Mouse (Mus musculus) liver, embryonic 14.5 days (tissue): Measurements from ENCODE around the gene Khsrp. TPM values are rescaled to one million over a fixed set of nuclear protein-coding genes. Genes with fewer than 3 reads are reported as not detected.

ENCODE experiments used
- ATAC-seq: fragments of 200-750 bp; cut with Nextera tagmentation; 2 replicates; pipeline ENCODE4 v1.8.0; 2017; ENCODE audit warnings: moderate number of reproducible peaks, mild to moderate bottlenecking, moderate library complexity; ENCODE audit not compliant: insufficient read depth
- DNase-seq, 3 experiments: peaks; one replicate each; pipeline ENCODE4 v3.0.0-alpha.2; 2012 to 2013; ENCODE audit warnings: low read depth in 3 of 3, low spot score in 3 of 3
- H3K27ac ChIP-seq: fragments of 300-500 bp; sonication (generic); 2 replicates; pipeline ENCODE4 v1.5.1; 2014; ENCODE audit warnings: moderate library complexity, mild to moderate bottlenecking, control low read depth, inconsistent platforms
- H3K27me3 ChIP-seq: fragments of 300-500 bp; sonication (generic); 2 replicates; pipeline ENCODE4 v1.6.1; 2014; ENCODE audit warnings: mild to moderate bottlenecking, low read length, moderate library complexity; ENCODE audit not compliant: control insufficient read depth, insufficient read depth
- H3K36me3 ChIP-seq: fragments of 300-500 bp; sonication (generic); replicated peaks from 2 replicates; pipeline ENCODE4 v1.6.1; 2014; ENCODE audit warnings: low read depth; ENCODE audit not compliant: control insufficient read depth, insufficient read depth
- H3K4me1 ChIP-seq, 2 experiments: fragments of 200-500 bp in 1 of 2; fragments of 300-500 bp in 1 of 2; sonication (generic) in 1 of 2; replicated peaks; 2 replicates each; pipeline ENCODE4 v1.6.1; 2012 to 2014; ENCODE audit warnings: antibody characterized with exemption in 1 of 2, inconsistent platforms in 1 of 2, low read length in 1 of 2; ENCODE audit not compliant: control insufficient read depth in 2 of 2, insufficient read depth in 2 of 2
- H3K4me2 ChIP-seq: fragments of 300-500 bp; sonication (generic); 2 replicates; pipeline ENCODE4 v1.6.1; 2014; ENCODE audit warnings: low read depth, mild to moderate bottlenecking, control low read depth, moderate library complexity
- H3K4me3 ChIP-seq, 2 experiments: fragments of 200-500 bp in 1 of 2; fragments of 300-500 bp in 1 of 2; sonication (generic) in 1 of 2; 2 replicates each; pipeline ENCODE4 v1.5.1; 2012 to 2014; ENCODE audit warnings: low read depth in 2 of 2, low read length in 2 of 2, mild to moderate bottlenecking in 2 of 2, control low read depth in 1 of 2, inconsistent platforms in 1 of 2, moderate library complexity in 1 of 2; ENCODE audit not compliant: insufficient read depth in 1 of 2
- H3K9ac ChIP-seq: fragments of 300-500 bp; sonication (generic); replicated peaks from 2 replicates; pipeline ENCODE4 v1.6.1; 2014; ENCODE audit warnings: mild to moderate bottlenecking, control low read depth, moderate library complexity
- H3K9me3 ChIP-seq: fragments of 300-500 bp; sonication (generic); 2 replicates; pipeline ENCODE4 v1.6.1; 2016; ENCODE audit warnings: low read length, mixed read lengths; ENCODE audit not compliant: control insufficient read depth
- CTCF ChIP-seq: IDR thresholded peaks from 2 replicates; pipeline ENCODE4 v1.5.1; 2016; ENCODE audit warnings: antibody characterized with exemption, low read depth, control low read depth
- EP300 ChIP-seq: IDR thresholded peaks from 2 replicates; pipeline ENCODE4 v1.6.1; 2016; ENCODE audit warnings: antibody characterized with exemption, low read depth
- WGBS: fragments of 180-500 bp; shearing (Covaris S2); extraction: QIAGEN DNeasy Blood & Tissue Kit; methylation state at CpG from one replicate; pipeline ENCODE4 v1.1.7; 2014; ENCODE audit not compliant: insufficient replicate concordance; 5-methylcytosine and 5-hydroxymethylcytosine counted together
- polyA plus RNA-seq, 2 experiments: library from polyadenylated mRNA; depleted of rRNA in 1 of 2; stranded (reverse) in 1 of 2; unstranded in 1 of 2; fragments of >200 nt; fragmentation: Nextera tagmentation in 1 of 2; extraction: Ambion mirVana in 1 of 2; gene quantifications; 2 replicates each; pipeline versions ENCODE4 v1.2.1 to v1.2.3; 2012 to 2014

Gene Khsrp
- polyA plus RNA-seq, 2 experiments, result 24.1 to 33.6 TPM

GRCm38 (mm10) chr17:56997029-56997667, 34.2 kb downstream of the Khsrp start, which contains the start of gene Alkbh7:
Alkbh7 (plus strand) TSS chr17:56997339.
- DNase-seq, result peak; percentile 99
- Histone ChIP-seq H3K4me2 (peak within 1 kb of the TSS; percentile 90), H3K4me1 (peaks cover 3 to 8% of the 10 kb centered on the region in 2 experiments; a peak in 3 of 4 replicates), H3K36me3 (peaks cover 19% of the 10 kb centered on the region), H3K4me3 (peak within 1 kb of the TSS; percentile 69 to 87), H3K9me3 (no peaks in the 10 kb centered on the region), H3K27me3 (no peaks in the 10 kb centered on the region), H3K27ac (peak within 1 kb of the TSS; percentile 20; the same call in 1 of the 2 replicates), H3K9ac (peak within 1 kb of the TSS; percentile 58)
- TF ChIP-seq CTCF, result peak; percentile 96
- TF ChIP-seq EP300, result no peak
- peak; percentile 100 for ATAC-seq
- under 1% methylated on average over 38 of the region's 38 CpGs for WGBS

- Histone ChIP-seq H3K27me3 (no peaks in the 10 kb centered on the region), H3K36me3 (peaks cover 19% of the 10 kb centered on the region), H3K4me2 (peak overlapping the region; percentile 90), H3K4me3 (no peak overlapping the region; a peak in 1 of 4 replicates), H3K9me3 (no peaks in the 10 kb centered on the region), H3K4me1 (peaks cover 3 to 8% of the 10 kb centered on the region in 2 experiments), H3K27ac (no peak overlapping the region), H3K9ac (peak overlapping the region; percentile 23)
- ATAC-seq (no peak), DNase-seq (no peak)
- TF ChIP-seq CTCF (no peak), EP300 (no peak)
- 58% methylated on average over 2 of the region's 2 CpGs for WGBS
These were observed 34.8 kb downstream of the Khsrp start for GRCm38 (mm10) chr17:56996506-56996905.

GRCm38 (mm10) chr17:56995046-56995445, 36.3 kb downstream of the Khsrp start:
- ATAC-seq, result no peak
- TF ChIP-seq EP300 (no peak), CTCF (no peak)
- Histone ChIP-seq H3K36me3 (peaks cover 19% of the 10 kb centered on the region), H3K27me3 (no peaks in the 10 kb centered on the region), H3K27ac (no peak overlapping the region), H3K9me3 (no peaks in the 10 kb centered on the region), H3K4me1 (peaks cover 7 to 14% of the 10 kb centered on the region in 2 experiments), H3K4me3 (no peak overlapping the region), H3K4me2 (no peak overlapping the region), H3K9ac (no peak overlapping the region)
- 81% methylated on average over 8 of the region's 8 CpGs for WGBS
- no peak for DNase-seq

GRCm38 (mm10) chr17:56990966-56991365, 40.4 kb downstream of the Khsrp start:
- Histone ChIP-seq H3K4me2 (peak overlapping the region; percentile 94), H3K27me3 (no peaks in the 10 kb centered on the region), H3K4me3 (peak overlapping the region; percentile 74 to 76), H3K36me3 (peaks cover 15% of the 10 kb centered on the region), H3K4me1 (peaks cover 5 to 6% of the 10 kb centered on the region in 2 experiments; a peak in 3 of 4 replicates), H3K27ac (no peak overlapping the region), H3K9me3 (no peaks in the 10 kb centered on the region), H3K9ac (peak overlapping the region; percentile 68)
- DNase-seq, result no peak
- 46% methylated on average over 2 of the region's 2 CpGs for WGBS
- no peak for TF ChIP-seq CTCF
- TF ChIP-seq EP300, result no peak
- no peak for ATAC-seq

- peak within 1 kb of the TSS; percentile 94 for H3K4me2 ChIP-seq
- H3K9ac ChIP-seq, result peak within 1 kb of the TSS; percentile 68
- H3K4me1 ChIP-seq, result peaks cover 5 to 6% of the 10 kb centered on the region in 2 experiments; a peak in 3 of 4 replicates
- H3K36me3 ChIP-seq, result peaks cover 10% of the 10 kb centered on the region
- peak; percentile 98 for ATAC-seq
- H3K27ac ChIP-seq, result peak within 1 kb of the TSS; percentile 57
- no peaks in the 10 kb centered on the region for H3K27me3 ChIP-seq
- DNase-seq, result peak; percentile 92 to 96 (median 93)
- TF ChIP-seq EP300 (no peak), CTCF (no peak)
- no peaks in the 10 kb centered on the region for H3K9me3 ChIP-seq
- peak within 1 kb of the TSS; percentile 74 to 76 for H3K4me3 ChIP-seq
- WGBS, result under 1% methylated on average over 52 of the region's 52 CpGs
These were observed 41.1 kb downstream of the Khsrp start, which contains the start of gene Clpp for GRCm38 (mm10) chr17:56990115-56990746. Clpp (plus strand) TSS chr17:56990305.
